Mouse (Mus musculus) frontal cortex, postnatal 25 days (tissue): ENCODE results near the gene Mael.

Experiments
- DNase-seq, 2 experiments: peaks; one replicate each; pipeline ENCODE4 v3.0.0; 2022; ENCODE audit warnings: low spot score in 2 of 2

The Mael gene

DNA sequence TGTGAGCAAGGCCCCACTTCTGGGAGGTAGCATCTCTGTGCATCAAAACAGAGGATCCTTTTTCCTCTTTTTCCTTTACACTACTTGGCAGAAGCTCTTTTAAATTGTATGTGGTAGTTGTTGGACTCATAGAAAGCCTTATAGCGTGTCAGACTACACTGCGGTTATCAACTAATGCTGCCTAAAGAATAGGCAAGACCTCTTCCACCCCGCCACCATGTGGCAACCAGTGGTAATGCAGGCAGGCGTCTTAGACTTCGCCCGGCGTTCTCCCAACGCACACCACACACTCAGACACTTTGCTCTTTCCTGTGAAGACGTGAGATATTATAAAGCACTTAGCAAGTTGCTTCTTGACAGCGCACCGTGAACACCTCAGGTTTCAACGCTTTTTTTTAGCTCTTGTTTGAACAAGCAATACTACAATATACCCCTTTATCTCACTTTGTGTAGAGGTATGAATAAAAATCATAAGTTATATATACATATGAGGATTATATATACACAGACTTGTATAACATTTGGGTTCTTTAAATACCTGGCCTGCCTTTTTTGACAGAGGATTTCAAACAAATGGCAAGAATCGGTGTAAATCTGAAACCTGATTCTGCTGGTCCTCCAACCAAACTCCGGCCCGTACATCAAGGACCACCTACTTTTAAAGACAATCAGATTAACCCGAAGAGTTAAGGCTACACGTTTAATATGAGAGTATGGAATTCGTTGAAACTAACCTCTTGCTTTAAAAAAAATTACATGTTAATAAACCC is 85.0 kb downstream of the Mael start:
- DNase-seq = peak; percentile 83 to 90

DNA sequence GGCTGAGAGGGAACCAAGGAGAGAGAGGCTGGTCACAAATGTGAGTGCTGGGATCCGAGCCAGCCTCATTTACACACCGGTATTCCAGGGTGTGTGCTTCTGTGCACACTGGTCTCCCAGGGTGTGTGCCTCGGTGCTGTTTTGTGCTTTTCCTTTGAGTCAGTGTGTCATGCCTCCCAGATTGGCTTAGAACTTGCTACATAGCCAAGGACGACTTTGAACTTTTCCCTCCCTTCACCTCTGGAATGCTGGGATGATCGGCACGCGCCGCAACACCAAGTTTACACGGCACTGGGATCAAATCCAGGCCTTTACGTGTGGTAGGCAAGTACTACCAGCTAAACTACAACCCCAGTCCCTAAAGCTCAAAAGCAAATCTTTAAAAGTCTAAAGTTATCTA is 86.5 kb downstream of the Mael start:
- no peak for DNase-seq

DNA sequence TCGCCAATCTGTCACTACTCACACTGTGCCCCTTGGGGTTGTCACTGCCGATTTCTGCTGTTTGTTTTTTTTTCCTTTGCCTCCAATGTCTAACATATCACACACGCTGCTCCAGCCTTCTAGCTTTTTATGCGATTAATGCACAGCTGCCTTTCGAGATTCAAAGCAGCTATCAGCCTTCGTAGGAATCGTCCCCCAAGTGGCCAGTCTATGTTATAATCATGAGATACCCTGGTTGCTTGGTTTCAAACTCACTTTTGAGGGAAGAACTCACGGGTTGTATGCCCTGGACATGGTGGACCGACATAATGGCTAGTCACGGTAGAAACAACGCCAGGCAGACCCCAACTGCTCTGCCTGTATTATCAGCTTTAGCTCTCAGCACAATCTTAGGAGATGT is 87.2 kb downstream of the Mael start:
- no peak for DNase-seq
